Mouse (Mus musculus): ENCODE measurements around the gene Olfr509. TPM values are rescaled to one million over a fixed set of nuclear protein-coding genes. Genes with fewer than 3 reads are reported as not detected.
"Not testable (repeated sequence)": the region's sequence is repeated elsewhere in the genome, so short reads cannot be mapped to it uniquely, and the experiment has no call there.

Olfr509 gene
- polyA plus RNA-seq (2012; rRNA removed): not detected in 2 replicates

- no peak for DNase-seq (ENCODE audit: low spot score)
Measured at GRCm38 (mm10) chr7:108651806-108652205, at the start of gene Olfr509. Olfr509 (minus strand) TSS chr7:108651906.

GRCm38 (mm10) chr7:108678886-108679285 lies 27.2 kb upstream of the Olfr509 start:
- no peak for DNase-seq (ENCODE audit: low spot score)

DNA sequence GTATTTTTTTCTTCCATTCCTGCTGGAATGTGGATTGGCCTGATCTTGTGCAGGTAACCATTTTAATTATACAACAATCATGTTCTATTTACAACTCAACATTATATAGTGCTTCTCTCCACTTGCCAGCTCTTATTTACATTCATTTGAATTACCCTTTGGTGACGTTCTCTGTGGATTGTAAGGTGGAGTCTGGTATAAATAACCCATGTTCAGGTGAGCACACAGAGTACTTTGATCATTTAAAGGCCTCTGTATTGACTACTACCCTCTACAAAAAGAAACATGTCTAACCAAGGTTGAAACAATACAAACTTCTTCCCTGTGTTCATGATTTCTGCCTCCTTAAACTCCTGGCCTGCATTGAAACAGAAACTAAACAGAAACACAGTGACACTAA lies 19.4 kb upstream of the Olfr509 start:
- no peak for DNase-seq (ENCODE audit: low spot score)

- DNase-seq (ENCODE audit: low spot score): no peak
Measured at GRCm38 (mm10) chr7:108666118-108666517, 14.4 kb upstream of the Olfr509 start, which contains the start of gene Olfr510. Olfr510 (plus strand) TSS chr7:108666418.

DNA sequence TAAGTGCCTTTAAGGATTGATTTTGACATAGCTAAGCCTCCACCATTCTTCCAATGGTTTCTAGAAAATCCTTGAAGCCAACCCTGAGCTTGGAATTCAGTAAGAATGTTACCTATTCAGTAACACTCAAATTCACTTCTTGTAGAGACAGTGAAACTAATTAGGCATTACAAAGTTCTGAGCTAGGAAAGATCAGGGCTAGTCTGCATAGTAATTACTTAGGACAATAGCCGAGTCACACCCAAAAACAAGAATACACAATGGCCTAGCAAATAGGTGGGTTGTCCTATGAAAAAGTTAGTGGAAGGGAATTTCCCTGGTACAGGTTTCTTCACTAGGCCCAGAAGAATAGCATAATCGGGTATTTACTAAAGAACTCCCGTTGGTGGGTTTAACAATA lies 10.7 kb upstream of the Olfr509 start:
- no peak for DNase-seq (ENCODE audit: low spot score)

GRCm38 (mm10) chr7:108629694-108630093 lies 22.0 kb downstream of the Olfr509 start, which contains the start of gene Olfr508:
Olfr508 (plus strand) TSS chr7:108629994.
- DNase-seq (ENCODE audit: low spot score): no peak

- DNase-seq (ENCODE audit: low spot score): no peak
Measured at GRCm38 (mm10) chr7:108621514-108621913, 30.2 kb downstream of the Olfr509 start, which contains the start of gene Olfr507. Olfr507 (plus strand) TSS chr7:108621814.

DNA sequence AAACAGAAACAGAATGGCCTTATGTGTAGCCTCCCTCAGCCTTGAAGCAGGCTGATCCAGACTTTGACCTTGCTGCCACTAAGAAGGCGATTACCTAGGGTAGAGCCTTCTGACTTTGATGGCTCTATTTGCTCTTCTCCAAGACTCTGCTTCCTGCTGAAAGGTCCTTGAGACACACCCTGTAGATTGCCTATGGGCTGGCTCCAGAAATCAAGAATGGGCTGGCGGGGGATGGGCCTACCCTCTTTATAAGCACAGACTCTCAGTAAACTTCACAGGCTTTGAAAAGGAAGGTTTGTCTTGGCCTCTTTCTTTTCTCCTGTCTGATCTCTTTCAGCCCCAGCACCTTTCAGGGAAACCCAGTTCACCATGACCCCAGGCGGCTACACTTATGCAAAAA lies 34.9 kb downstream of the Olfr509 start:
- not testable (repeated sequence) for DNase-seq (ENCODE audit: low spot score)

- no peak for DNase-seq (ENCODE audit: low spot score)
Measured at GRCm38 (mm10) chr7:108614110-108614509, 37.6 kb downstream of the Olfr509 start.

GRCm38 (mm10) chr7:108610487-108610886 lies 41.2 kb downstream of the Olfr509 start, which contains the start of gene Olfr506:
Olfr506 (plus strand) TSS chr7:108610787.
- DNase-seq (ENCODE audit: low spot score): no peak

DNA sequence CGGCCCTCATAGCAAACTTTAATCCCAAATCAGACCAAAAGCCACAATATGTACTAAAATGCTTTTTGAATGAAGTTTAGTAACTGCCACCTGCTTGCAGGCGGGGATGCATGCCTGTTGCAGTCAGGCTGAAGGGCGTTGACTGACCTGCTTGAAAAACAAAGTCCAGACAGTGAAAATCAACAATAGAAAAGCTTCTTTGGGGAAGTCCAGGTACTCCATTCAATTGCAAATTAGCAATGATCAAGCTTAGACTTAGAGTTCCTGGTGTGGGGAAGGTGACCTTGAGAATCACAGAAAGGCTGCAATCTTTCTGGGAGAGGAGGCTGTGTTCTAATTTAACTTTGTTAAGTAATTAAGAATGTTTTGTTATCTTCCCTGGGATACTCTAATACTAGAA lies 49.8 kb downstream of the Olfr509 start:
- DNase-seq (ENCODE audit: low spot score): not testable (repeated sequence)

Other genes with a start within 250 kb of the Olfr509 start
- not detected in 2 replicates for gene Olfr497, start 231.5 kb downstream of the Olfr509 start, polyA plus RNA-seq (2012; rRNA removed)
- not detected in 2 replicates for gene Olfr498, start 186.6 kb downstream of the Olfr509 start, polyA plus RNA-seq (2012; rRNA removed)
- not detected in 2 replicates for gene Olfr502, start 126.8 kb downstream of the Olfr509 start, polyA plus RNA-seq (2012; rRNA removed)
- not detected in 2 replicates for gene Olfr503, start 107.4 kb downstream of the Olfr509 start, polyA plus RNA-seq (2012; rRNA removed)
- gene Olfr504, start 86.1 kb downstream of the Olfr509 start, polyA plus RNA-seq (2012; rRNA removed): not detected in 2 replicates
- not detected in 2 replicates for gene Olfr506, start 41.1 kb downstream of the Olfr509 start, polyA plus RNA-seq (2012; rRNA removed)
- gene Olfr507, start 30.1 kb downstream of the Olfr509 start, polyA plus RNA-seq (2012; rRNA removed): not detected in 2 replicates
- gene Olfr508, start 21.9 kb downstream of the Olfr509 start, polyA plus RNA-seq (2012; rRNA removed): not detected in 2 replicates
- gene Olfr510, start 14.5 kb upstream of the Olfr509 start, polyA plus RNA-seq (2012; rRNA removed): not detected in 2 replicates
- not detected in 2 replicates for gene Olfr512, start 61.4 kb upstream of the Olfr509 start, polyA plus RNA-seq (2012; rRNA removed)
- not detected in 2 replicates for gene Olfr513, start 99.1 kb upstream of the Olfr509 start, polyA plus RNA-seq (2012; rRNA removed)
- not detected in 2 replicates for gene Olfr514, start 174.1 kb upstream of the Olfr509 start, polyA plus RNA-seq (2012; rRNA removed)
- gene Olfr516, start 198.6 kb upstream of the Olfr509 start, polyA plus RNA-seq (2012; rRNA removed): not detected in 2 replicates
- gene Olfr517, start 220.5 kb upstream of the Olfr509 start, polyA plus RNA-seq (2012; rRNA removed): not detected in 2 replicates
- not detected in 2 replicates for gene Olfr518, start 233.1 kb upstream of the Olfr509 start, polyA plus RNA-seq (2012; rRNA removed)
- gene Olfr519, start 242.5 kb upstream of the Olfr509 start, polyA plus RNA-seq (2012; rRNA removed): not detected in 2 replicates

Measured in urinary bladder, adult 2 months (tissue).